Mouse (Mus musculus) C2C12 (cell line): ENCODE data around the gene Ptbp1.

Experiments
- CEBPB ChIP-seq: IDR thresholded peaks from one replicate; pipeline ENCODE4 v1.6.1; 2011; ENCODE audit warnings: low read depth, mild to moderate bottlenecking, control low read depth, moderate library complexity
- CTCF ChIP-seq: IDR thresholded peaks from one replicate; pipeline ENCODE4 v1.5.1; 2011; ENCODE audit not compliant: control insufficient read depth, insufficient read depth, insufficient read length
- FOSL1 ChIP-seq: IDR thresholded peaks from one replicate; pipeline ENCODE4 v1.8.0; 2011; ENCODE audit warnings: mild to moderate bottlenecking, low read length; ENCODE audit not compliant: poor library complexity, insufficient read depth, severe bottlenecking
- MAX ChIP-seq: IDR thresholded peaks from one replicate; pipeline ENCODE4 v1.6.1; 2011; ENCODE audit warnings: mild to moderate bottlenecking, control low read depth
- MYOD1 ChIP-seq: IDR thresholded peaks from one replicate; pipeline ENCODE4 v1.6.1; 2011; ENCODE audit warnings: low read depth; ENCODE audit not compliant: control insufficient read depth, insufficient read length
- USF1 ChIP-seq: IDR thresholded peaks from one replicate; pipeline ENCODE4 v1.6.1; 2011; ENCODE audit warnings: low read depth, mild to moderate bottlenecking, control low read depth, moderate library complexity

DNA sequence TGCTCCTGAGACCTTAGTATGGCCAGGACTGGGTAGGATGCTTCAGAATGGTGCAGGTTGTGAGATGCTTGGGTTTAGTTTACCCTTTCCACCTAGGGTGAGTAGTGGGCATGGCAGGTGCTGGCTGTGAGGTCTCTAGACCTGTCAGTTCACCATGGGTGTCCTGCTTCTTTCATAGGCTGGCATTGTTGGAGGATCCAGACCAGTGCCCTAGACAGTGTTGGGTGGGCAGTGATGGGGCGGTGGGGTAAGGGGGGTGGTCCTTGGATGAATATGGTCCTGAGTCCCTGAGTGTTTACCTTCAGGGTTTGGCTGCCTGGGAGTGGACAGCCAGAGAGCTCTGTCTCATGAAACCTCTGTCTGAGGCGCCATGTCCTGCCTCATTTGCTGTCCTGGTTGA lies 3.7 kb downstream of the Ptbp1 start:
- TF ChIP-seq CTCF (no peak), FOSL1 (no peak), CEBPB (no peak), MYOD1 (no peak), USF1 (no peak), MAX (no peak)
